Mouse (Mus musculus): Measurements from ENCODE around the gene Npas2. TPM values are rescaled to one million over a fixed set of nuclear protein-coding genes. Genes with fewer than 3 reads are reported as not detected.
A peak's percentile ranks its signal among the peaks of the same experiment; 100 is the strongest.

The Npas2 gene
- total and polyA plus RNA-seq, 2 experiments from 2014 or later = 3.5 to 3.7 TPM

- Histone ChIP-seq H3K9ac (replicated peaks; ENCODE audit: low read depth, low read length) (no peak overlapping the region), H3K27ac (ENCODE audit: low read depth) (peak overlapping the region; percentile 87), H3K36me3 (replicated peaks; ENCODE audit: control insufficient read depth, insufficient read depth, low read length) (no peaks in the 10 kb centered on the region), H3K27me3 (ENCODE audit: control insufficient read depth, insufficient read depth, low read length) (no peaks in the 10 kb centered on the region), H3K4me1 (ENCODE audit: control insufficient read depth, insufficient read depth) (peaks cover 17% of the 10 kb centered on the region), H3K4me2 (ENCODE audit: low read depth, low read length) (no peak overlapping the region), H3K4me3 (ENCODE audit: low read depth, low read length) (no peak overlapping the region), H3K9me3 (replicated peaks; ENCODE audit: control insufficient read depth, low read length) (no peaks in the 10 kb centered on the region)
- DNase-seq (ENCODE audit: low spot score) (peak; percentile 60), ATAC-seq (ENCODE audit: insufficient read depth, low read depth) (peak; percentile 73)
- no peak for TF ChIP-seq EP300 (IDR thresholded peaks at IDR 0.05; ENCODE audit: low read depth)
- TF ChIP-seq CTCF (IDR thresholded peaks at IDR 0.05; ENCODE audit: low read depth) = no peak
- WGBS = 48% methylated on average over 6 of the region's 6 CpGs
Measured at GRCm38 (mm10) chr1:39186711-39187437, 6.7 kb upstream of the Npas2 start.

GRCm38 (mm10) chr1:39191122-39191521 is 2.4 kb upstream of the Npas2 start:
- no peaks in the 10 kb centered on the region for H3K36me3 ChIP-seq (replicated peaks; ENCODE audit: control insufficient read depth, insufficient read depth, low read length)
- H3K4me1 ChIP-seq (ENCODE audit: control insufficient read depth, insufficient read depth) = peaks cover 19% of the 10 kb centered on the region
- H3K4me3 ChIP-seq (ENCODE audit: low read depth, low read length) = no peak overlapping the region
- no peak for DNase-seq (ENCODE audit: low spot score)
- H3K27ac ChIP-seq (ENCODE audit: low read depth) = no peak overlapping the region
- no peaks in the 10 kb centered on the region for H3K27me3 ChIP-seq (ENCODE audit: control insufficient read depth, insufficient read depth, low read length)
- no peak overlapping the region for H3K4me2 ChIP-seq (ENCODE audit: low read depth, low read length)
- TF ChIP-seq CTCF (IDR thresholded peaks at IDR 0.05; ENCODE audit: low read depth) (no peak), EP300 (IDR thresholded peaks at IDR 0.05; ENCODE audit: low read depth) (no peak)
- WGBS = 71% methylated on average over 5 of the region's 5 CpGs
- no peak for ATAC-seq (ENCODE audit: insufficient read depth, low read depth)
- no peak overlapping the region for H3K9ac ChIP-seq (replicated peaks; ENCODE audit: low read depth, low read length)
- H3K9me3 ChIP-seq (replicated peaks; ENCODE audit: control insufficient read depth, low read length) = no peaks in the 10 kb centered on the region

- Histone ChIP-seq H3K9ac (replicated peaks; ENCODE audit: low read depth, low read length) (peak overlapping the region; percentile 75), H3K36me3 (replicated peaks; ENCODE audit: control insufficient read depth, insufficient read depth, low read length) (no peaks in the 10 kb centered on the region), H3K4me1 (ENCODE audit: control insufficient read depth, insufficient read depth) (peaks cover 24% of the 10 kb centered on the region), H3K4me3 (ENCODE audit: low read depth, low read length) (peak overlapping the region; percentile 68), H3K27ac (ENCODE audit: low read depth) (peak overlapping the region; percentile 82), H3K9me3 (replicated peaks; ENCODE audit: control insufficient read depth, low read length) (no peaks in the 10 kb centered on the region), H3K4me2 (ENCODE audit: low read depth, low read length) (peak overlapping the region; percentile 97), H3K27me3 (ENCODE audit: control insufficient read depth, insufficient read depth, low read length) (no peaks in the 10 kb centered on the region)
- 7% methylated on average over 27 of the region's 28 CpGs for WGBS
- peak; percentile 38; the same call in 1 of the 2 replicates for ATAC-seq (ENCODE audit: insufficient read depth, low read depth)
- peak; percentile 84 for TF ChIP-seq EP300 (IDR thresholded peaks at IDR 0.05; ENCODE audit: low read depth)
- TF ChIP-seq CTCF (IDR thresholded peaks at IDR 0.05; ENCODE audit: low read depth) = peak; percentile 26
- peak; percentile 75 for DNase-seq (ENCODE audit: low spot score)
Measured at GRCm38 (mm10) chr1:39192460-39192996, 1.0 kb upstream of the Npas2 start.

- Histone ChIP-seq H3K36me3 (replicated peaks; ENCODE audit: control insufficient read depth, insufficient read depth, low read length) (no peaks in the 10 kb centered on the region), H3K4me3 (ENCODE audit: low read depth, low read length) (peak overlapping the region; percentile 68), H3K4me1 (ENCODE audit: control insufficient read depth, insufficient read depth) (peaks cover 24% of the 10 kb centered on the region), H3K4me2 (ENCODE audit: low read depth, low read length) (peak overlapping the region; percentile 97), H3K27ac (ENCODE audit: low read depth) (peak overlapping the region; percentile 82), H3K9me3 (replicated peaks; ENCODE audit: control insufficient read depth, low read length) (no peaks in the 10 kb centered on the region), H3K27me3 (ENCODE audit: control insufficient read depth, insufficient read depth, low read length) (no peaks in the 10 kb centered on the region), H3K9ac (replicated peaks; ENCODE audit: low read depth, low read length) (peak overlapping the region; percentile 75)
- WGBS = under 1% methylated on average over 60 of the region's 76 CpGs
- DNase-seq (ENCODE audit: low spot score) (peak; percentile 29), ATAC-seq (ENCODE audit: insufficient read depth, low read depth) (peak; percentile 82)
- no peak for TF ChIP-seq EP300 (IDR thresholded peaks at IDR 0.05; ENCODE audit: low read depth)
- no peak for TF ChIP-seq CTCF (IDR thresholded peaks at IDR 0.05; ENCODE audit: low read depth)
Measured at GRCm38 (mm10) chr1:39193862-39194675, 538 bp downstream of the Npas2 start.

- DNase-seq (ENCODE audit: low spot score) (peak; percentile 28), ATAC-seq (ENCODE audit: insufficient read depth, low read depth) (no peak)
- no peaks in the 10 kb centered on the region for H3K27me3 ChIP-seq (ENCODE audit: control insufficient read depth, insufficient read depth, low read length)
- WGBS = 8% methylated on average over 11 of the region's 11 CpGs
- H3K4me1 ChIP-seq (ENCODE audit: control insufficient read depth, insufficient read depth) = peaks cover 24% of the 10 kb centered on the region
- H3K9me3 ChIP-seq (replicated peaks; ENCODE audit: control insufficient read depth, low read length) = no peaks in the 10 kb centered on the region
- H3K36me3 ChIP-seq (replicated peaks; ENCODE audit: control insufficient read depth, insufficient read depth, low read length) = no peaks in the 10 kb centered on the region
- no peak for TF ChIP-seq CTCF (IDR thresholded peaks at IDR 0.05; ENCODE audit: low read depth)
- H3K27ac ChIP-seq (ENCODE audit: low read depth) = peak overlapping the region; percentile 82
- H3K4me2 ChIP-seq (ENCODE audit: low read depth, low read length) = peak overlapping the region; percentile 97
- peak overlapping the region; percentile 68 for H3K4me3 ChIP-seq (ENCODE audit: low read depth, low read length)
- peak overlapping the region; percentile 75 for H3K9ac ChIP-seq (replicated peaks; ENCODE audit: low read depth, low read length)
Measured at GRCm38 (mm10) chr1:39194959-39195358, 1.4 kb downstream of the Npas2 start.

Measured in heart, postnatal 0 days (tissue).